Mouse (Mus musculus): ENCODE results near the gene Olfr211. TPM values are rescaled to one million over a fixed set of nuclear protein-coding genes. Genes with fewer than 3 reads are reported as not detected.

Olfr211 gene
- polyA plus RNA-seq (2014; fragmentation: Nextera tagmentation; extraction: Ambion mirVana) = not detected in 2 replicates

GRCm38 (mm10) chr6:116488791-116489190, at the start of gene Olfr211:
Gene Olfr211, plus strand, starts transcription at chr6:116489091.
- Histone ChIP-seq H3K4me3 (ENCODE audit: low read depth, low read length) (no peak within 1 kb of the TSS), H3K27ac (replicated peaks; ENCODE audit: low read depth, low read length) (no peak within 1 kb of the TSS), H3K9me3 (ENCODE audit: control insufficient read depth, low read length) (0 out of 2 replicates have a peak, but pooled peaks cover 4% of the 10 kb centered on the region), H3K9ac (ENCODE audit: low read depth, low read length) (no peak within 1 kb of the TSS), H3K4me2 (ENCODE audit: low read depth, low read length) (no peak within 1 kb of the TSS), H3K36me3 (ENCODE audit: control insufficient read depth, insufficient read depth, low read length) (no peaks in the 10 kb centered on the region), H3K4me1 (ENCODE audit: control insufficient read depth, insufficient read depth, low read length) (no peaks in the 10 kb centered on the region), H3K27me3 (replicated peaks; ENCODE audit: control insufficient read depth, insufficient read depth, low read length) (no peaks in the 10 kb centered on the region)
- ATAC-seq (ENCODE audit: low read depth) (no peak), DNase-seq (ENCODE audit: low spot score) (no peak)
- WGBS = 69% methylated on average over 4 of the region's 4 CpGs

DNA sequence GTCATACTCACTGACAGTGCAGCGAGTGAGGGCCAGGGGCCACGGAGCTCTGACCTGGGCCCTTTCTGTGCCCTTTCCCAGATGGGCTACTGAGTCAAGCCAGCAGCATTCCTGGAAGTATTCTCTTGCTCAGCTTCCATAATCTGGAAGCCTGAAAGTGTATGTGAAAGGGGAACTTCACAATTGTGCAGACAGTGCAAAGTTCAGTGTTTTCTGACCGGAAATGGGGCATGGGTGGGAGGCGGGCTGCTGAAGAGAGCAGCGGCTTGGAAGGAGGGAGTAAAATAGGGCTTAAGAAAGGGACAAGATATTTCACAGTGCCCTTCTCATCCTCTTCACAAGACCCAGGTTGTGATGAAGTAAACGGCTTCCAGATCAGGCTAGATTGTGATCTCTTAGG, 49.4 kb upstream of the Olfr211 start:
- no peak overlapping the region for H3K9ac ChIP-seq (ENCODE audit: low read depth, low read length)
- no peaks in the 10 kb centered on the region for H3K9me3 ChIP-seq (ENCODE audit: control insufficient read depth, low read length)
- ATAC-seq (ENCODE audit: low read depth) (no peak), DNase-seq (ENCODE audit: low spot score) (no peak)
- no peaks in the 10 kb centered on the region for H3K36me3 ChIP-seq (ENCODE audit: control insufficient read depth, insufficient read depth, low read length)
- no peaks in the 10 kb centered on the region for H3K27me3 ChIP-seq (replicated peaks; ENCODE audit: control insufficient read depth, insufficient read depth, low read length)
- 80% methylated on average over 6 of the region's 6 CpGs for WGBS
- H3K4me2 ChIP-seq (ENCODE audit: low read depth, low read length) = no peak overlapping the region
- no peak overlapping the region for H3K27ac ChIP-seq (replicated peaks; ENCODE audit: low read depth, low read length)
- H3K4me3 ChIP-seq (ENCODE audit: low read depth, low read length) = no peak overlapping the region
- H3K4me1 ChIP-seq (ENCODE audit: control insufficient read depth, insufficient read depth, low read length) = no peaks in the 10 kb centered on the region

- ATAC-seq (ENCODE audit: low read depth) = no peak
- 66% methylated on average over 4 of the region's 4 CpGs for WGBS
- Histone ChIP-seq H3K27me3 (replicated peaks; ENCODE audit: control insufficient read depth, insufficient read depth, low read length) (no peaks in the 10 kb centered on the region), H3K4me3 (ENCODE audit: low read depth, low read length) (no peak overlapping the region), H3K4me1 (ENCODE audit: control insufficient read depth, insufficient read depth, low read length) (no peaks in the 10 kb centered on the region), H3K4me2 (ENCODE audit: low read depth, low read length) (no peak overlapping the region), H3K9ac (ENCODE audit: low read depth, low read length) (no peak overlapping the region), H3K9me3 (ENCODE audit: control insufficient read depth, low read length) (no peaks in the 10 kb centered on the region), H3K36me3 (ENCODE audit: control insufficient read depth, insufficient read depth, low read length) (no peaks in the 10 kb centered on the region), H3K27ac (replicated peaks; ENCODE audit: low read depth, low read length) (no peak overlapping the region)
- DNase-seq (ENCODE audit: low spot score) = no peak
Observed at GRCm38 (mm10) chr6:116440447-116440846, 48.4 kb upstream of the Olfr211 start.

GRCm38 (mm10) chr6:116440849-116441248, 48.0 kb upstream of the Olfr211 start:
- Histone ChIP-seq H3K9me3 (ENCODE audit: control insufficient read depth, low read length) (no peaks in the 10 kb centered on the region), H3K4me2 (ENCODE audit: low read depth, low read length) (no peak overlapping the region), H3K4me3 (ENCODE audit: low read depth, low read length) (no peak overlapping the region), H3K9ac (ENCODE audit: low read depth, low read length) (no peak overlapping the region), H3K4me1 (ENCODE audit: control insufficient read depth, insufficient read depth, low read length) (no peaks in the 10 kb centered on the region), H3K27ac (replicated peaks; ENCODE audit: low read depth, low read length) (no peak overlapping the region), H3K27me3 (replicated peaks; ENCODE audit: control insufficient read depth, insufficient read depth, low read length) (no peaks in the 10 kb centered on the region), H3K36me3 (ENCODE audit: control insufficient read depth, insufficient read depth, low read length) (no peaks in the 10 kb centered on the region)
- 83% methylated on average over 4 of the region's 4 CpGs for WGBS
- no peak for DNase-seq (ENCODE audit: low spot score)
- ATAC-seq (ENCODE audit: low read depth) = no peak

GRCm38 (mm10) chr6:116455781-116456180, 33.1 kb upstream of the Olfr211 start:
- Histone ChIP-seq H3K4me2 (ENCODE audit: low read depth, low read length) (no peak overlapping the region), H3K4me3 (ENCODE audit: low read depth, low read length) (no peak overlapping the region), H3K27me3 (replicated peaks; ENCODE audit: control insufficient read depth, insufficient read depth, low read length) (peaks cover 17% of the 10 kb centered on the region), H3K27ac (replicated peaks; ENCODE audit: low read depth, low read length) (no peak overlapping the region), H3K9ac (ENCODE audit: low read depth, low read length) (no peak overlapping the region), H3K36me3 (ENCODE audit: control insufficient read depth, insufficient read depth, low read length) (no peaks in the 10 kb centered on the region), H3K9me3 (ENCODE audit: control insufficient read depth, low read length) (no peaks in the 10 kb centered on the region), H3K4me1 (ENCODE audit: control insufficient read depth, insufficient read depth, low read length) (0 out of 2 replicates have a peak, but pooled peaks cover 3% of the 10 kb centered on the region)
- ATAC-seq (ENCODE audit: low read depth) (no peak), DNase-seq (ENCODE audit: low spot score) (no peak)
- 76% methylated on average over 4 of the region's 4 CpGs for WGBS

DNA sequence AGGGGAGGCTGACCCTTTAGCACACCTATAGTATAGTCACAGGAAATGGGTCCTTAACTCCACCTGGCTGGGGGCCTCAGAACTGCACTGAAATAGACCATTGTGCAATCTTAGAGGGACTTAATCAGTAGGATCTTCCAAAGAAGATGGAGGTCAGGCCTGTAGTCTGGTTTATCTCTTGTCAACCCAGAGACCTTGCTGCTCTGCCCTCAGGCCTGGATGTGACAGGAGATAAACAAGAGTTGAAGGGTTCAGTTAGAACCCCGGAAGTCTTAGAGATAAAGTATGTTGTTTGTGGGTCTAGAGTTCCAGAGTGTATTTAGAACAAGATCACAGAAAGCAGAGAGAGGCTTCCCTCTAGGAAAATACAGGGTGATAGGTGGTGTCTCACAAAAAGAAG, 32.4 kb upstream of the Olfr211 start:
- no peak for DNase-seq (ENCODE audit: low spot score)

DNA sequence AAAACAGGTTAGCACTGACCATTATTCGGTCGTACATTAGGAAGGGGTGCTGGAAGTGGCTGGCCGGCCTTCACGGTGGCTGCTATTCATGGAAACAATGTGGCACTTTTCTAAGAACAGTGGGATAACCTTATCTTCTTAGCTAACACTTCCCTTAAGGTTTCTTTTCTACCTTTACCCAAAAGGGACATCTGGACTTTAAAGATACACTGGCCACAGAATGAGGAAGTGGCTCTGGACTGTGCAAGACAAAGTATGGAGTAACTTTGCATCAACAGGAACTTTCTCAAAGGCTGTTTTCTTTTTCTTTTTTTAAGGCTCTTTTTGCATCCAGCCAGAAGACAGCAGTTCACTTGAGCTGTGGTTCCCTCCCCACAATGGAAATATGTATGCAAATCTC, 30.2 kb upstream of the Olfr211 start:
- Histone ChIP-seq H3K27me3 (replicated peaks; ENCODE audit: control insufficient read depth, insufficient read depth, low read length) (peaks cover 37% of the 10 kb centered on the region), H3K36me3 (ENCODE audit: control insufficient read depth, insufficient read depth, low read length) (no peaks in the 10 kb centered on the region), H3K9me3 (ENCODE audit: control insufficient read depth, low read length) (no peaks in the 10 kb centered on the region), H3K9ac (ENCODE audit: low read depth, low read length) (no peak overlapping the region), H3K4me1 (ENCODE audit: control insufficient read depth, insufficient read depth, low read length) (0 out of 2 replicates have a peak, but pooled peaks cover 6% of the 10 kb centered on the region), H3K27ac (replicated peaks; ENCODE audit: low read depth, low read length) (no peak overlapping the region), H3K4me2 (ENCODE audit: low read depth, low read length) (no peak overlapping the region), H3K4me3 (ENCODE audit: low read depth, low read length) (no peak overlapping the region)
- ATAC-seq (ENCODE audit: low read depth) = no peak
- WGBS = 71% methylated on average over 4 of the region's 4 CpGs
- no peak for DNase-seq (ENCODE audit: low spot score)

More for the DNA sequence above, 32.4 kb upstream of the Olfr211 start:
- Histone ChIP-seq H3K9me3 (ENCODE audit: control insufficient read depth, low read length) (no peaks in the 10 kb centered on the region), H3K4me1 (ENCODE audit: control insufficient read depth, insufficient read depth, low read length) (0 out of 2 replicates have a peak, but pooled peaks cover 6% of the 10 kb centered on the region), H3K4me3 (ENCODE audit: low read depth, low read length) (no peak overlapping the region), H3K9ac (ENCODE audit: low read depth, low read length) (no peak overlapping the region), H3K27me3 (replicated peaks; ENCODE audit: control insufficient read depth, insufficient read depth, low read length) (peaks cover 24% of the 10 kb centered on the region), H3K4me2 (ENCODE audit: low read depth, low read length) (no peak overlapping the region), H3K36me3 (ENCODE audit: control insufficient read depth, insufficient read depth, low read length) (no peaks in the 10 kb centered on the region), H3K27ac (replicated peaks; ENCODE audit: low read depth, low read length) (no peak overlapping the region)
- ATAC-seq (ENCODE audit: low read depth) = no peak
- WGBS = 82% methylated on average over 1 of the region's 1 CpGs

GRCm38 (mm10) chr6:116459232-116459631, 29.7 kb upstream of the Olfr211 start:
- 70% methylated on average over 2 of the region's 2 CpGs for WGBS
- Histone ChIP-seq H3K27me3 (replicated peaks; ENCODE audit: control insufficient read depth, insufficient read depth, low read length) (peaks cover 37% of the 10 kb centered on the region), H3K9ac (ENCODE audit: low read depth, low read length) (no peak overlapping the region), H3K27ac (replicated peaks; ENCODE audit: low read depth, low read length) (no peak overlapping the region), H3K9me3 (ENCODE audit: control insufficient read depth, low read length) (no peaks in the 10 kb centered on the region), H3K36me3 (ENCODE audit: control insufficient read depth, insufficient read depth, low read length) (no peaks in the 10 kb centered on the region), H3K4me3 (ENCODE audit: low read depth, low read length) (no peak overlapping the region), H3K4me2 (ENCODE audit: low read depth, low read length) (no peak overlapping the region), H3K4me1 (ENCODE audit: control insufficient read depth, insufficient read depth, low read length) (0 out of 2 replicates have a peak, but pooled peaks cover 6% of the 10 kb centered on the region)
- ATAC-seq (ENCODE audit: low read depth) (no peak), DNase-seq (ENCODE audit: low spot score) (no peak)

- Histone ChIP-seq H3K4me3 (ENCODE audit: low read depth, low read length) (peak within 1 kb of the TSS; percentile 30), H3K27ac (replicated peaks; ENCODE audit: low read depth, low read length) (no peak within 1 kb of the TSS), H3K9ac (ENCODE audit: low read depth, low read length) (0 out of 2 replicates have a peak within 1 kb of the TSS, but pooled peaks have one; percentile 19), H3K36me3 (ENCODE audit: control insufficient read depth, insufficient read depth, low read length) (no peaks in the 10 kb centered on the region), H3K4me2 (ENCODE audit: low read depth, low read length) (peak within 1 kb of the TSS; percentile 53), H3K4me1 (ENCODE audit: control insufficient read depth, insufficient read depth, low read length) (0 out of 2 replicates have a peak, but pooled peaks cover 6% of the 10 kb centered on the region), H3K27me3 (replicated peaks; ENCODE audit: control insufficient read depth, insufficient read depth, low read length) (peaks cover 37% of the 10 kb centered on the region), H3K9me3 (ENCODE audit: control insufficient read depth, low read length) (no peaks in the 10 kb centered on the region)
- DNase-seq (ENCODE audit: low spot score) (no peak), ATAC-seq (ENCODE audit: low read depth) (no peak)
- 3% methylated on average over 31 of the region's 43 CpGs for WGBS
Observed at GRCm38 (mm10) chr6:116460544-116461283, 28.2 kb upstream of the Olfr211 start, which contains the start of gene Alox5. Gene Alox5, minus strand, starts transcription at chr6:116461178.

Measured in embryonic facial prominence, embryonic 14.5 days (tissue).